Mouse (Mus musculus) heart, adult 2 months (tissue): ENCODE measurements at regions not wholly inside any gene's neighbourhood (a gene's known extent, or its start where the extent isn't known, plus 50 kb on each side); places are given as distances from the start of the nearest gene placed in this dataset.

Source experiments
- DNase-seq, 2 experiments: peaks; one replicate each; pipeline ENCODE4 v3.0.0; 2021
- H3K27ac ChIP-seq: fragments of 200-600 bp; 2 replicates; pipeline ENCODE4 v1.8.1; 2022
- H3K27me3 ChIP-seq: fragments of 200-500 bp; 2 replicates; pipeline ENCODE4 v1.6.1; 2012; ENCODE audit warnings: mild to moderate bottlenecking, low read length, inconsistent platforms, mixed read lengths; ENCODE audit not compliant: control insufficient read depth, insufficient read depth
- H3K36me3 ChIP-seq: fragments of 200-500 bp; 2 replicates; pipeline ENCODE4 v1.6.1; 2012; ENCODE audit warnings: low read length, inconsistent platforms; ENCODE audit not compliant: control insufficient read depth, insufficient read depth
- H3K4me1 ChIP-seq: fragments of 200-500 bp; 2 replicates; pipeline ENCODE4 v1.6.1; 2011; ENCODE audit warnings: low read length; ENCODE audit not compliant: control insufficient read depth, insufficient read depth
- H3K4me3 ChIP-seq: fragments of 200-600 bp; 2 replicates; pipeline ENCODE4 v1.8.1; 2022
- H3K79me2 ChIP-seq: fragments of 200-500 bp; replicated peaks from 2 replicates; pipeline ENCODE4 v1.6.1; 2012; ENCODE audit warnings: mild to moderate bottlenecking, inconsistent platforms, low read length, moderate library complexity, mixed read lengths; ENCODE audit not compliant: control insufficient read depth, insufficient read depth
- H3K9ac ChIP-seq: fragments of 200-500 bp; 2 replicates; pipeline ENCODE4 v1.6.1; 2012; ENCODE audit warnings: low read depth, mild to moderate bottlenecking, control low read depth, inconsistent platforms, low read length, mixed read lengths
- CTCF ChIP-seq: fragments of 200-600 bp; IDR thresholded peaks from 2 replicates; pipeline ENCODE4 v1.8.1; 2022; ENCODE audit warnings: antibody characterized with exemption, mild to moderate bottlenecking, moderate library complexity
- EP300 ChIP-seq: fragments of 200-500 bp; IDR thresholded peaks from 2 replicates; pipeline ENCODE4 v1.6.1; 2011; ENCODE audit warnings: low read depth, low read length, control low read depth; ENCODE audit not compliant: insufficient read depth
- POLR2A ChIP-seq: fragments of 200-500 bp; IDR thresholded peaks from 2 replicates; pipeline ENCODE4 v1.6.1; 2011; ENCODE audit warnings: mild to moderate bottlenecking, low read depth, low read length, control low read depth; ENCODE audit not compliant: insufficient read depth
- WGBS: fragments of 180-500 bp; shearing (Covaris S2); methylation state at CpG from one replicate; pipeline ENCODE4 v1.1.7; 2018; 5-methylcytosine and 5-hydroxymethylcytosine counted together
- intact Hi-C: fragments of 180-260 bp; cut with DNase I; formaldehyde crosslinking; loops from one replicate; pipeline ENCODE4 v1.15.1; 2025

GRCm38 (mm10) chr7:72514851-72515250 lies 208.4 kb upstream of the Mctp2 start:
- no peak overlapping the region for H3K27ac ChIP-seq
- intact Hi-C loops = no loop called here
- WGBS = 61% methylated on average over 2 of the region's 2 CpGs
- peak in 1 of 2 experiments; percentile 11 for DNase-seq
- H3K9ac ChIP-seq = no peak overlapping the region
- H3K4me3 ChIP-seq = no peak overlapping the region
- no peaks in the 10 kb centered on the region for H3K27me3 ChIP-seq
- TF ChIP-seq CTCF (no peak), EP300 (no peak), POLR2A (no peak)
- H3K36me3 ChIP-seq = no peaks in the 10 kb centered on the region
- H3K4me1 ChIP-seq = peaks cover 1% of the 10 kb centered on the region; the same call in 1 of the 2 replicates
- no peaks in the 10 kb centered on the region for H3K79me2 ChIP-seq

GRCm38 (mm10) chr7:72518421-72518972 lies 212.1 kb upstream of the Mctp2 start:
- no peaks in the 10 kb centered on the region for H3K27me3 ChIP-seq
- no peaks in the 10 kb centered on the region for H3K36me3 ChIP-seq
- DNase-seq = no peak
- intact Hi-C loops = no loop called here
- H3K4me1 ChIP-seq = peaks cover 1% of the 10 kb centered on the region; the same call in 1 of the 2 replicates
- no peak overlapping the region for H3K9ac ChIP-seq
- 68% methylated on average over 5 of the region's 5 CpGs for WGBS
- no peaks in the 10 kb centered on the region for H3K79me2 ChIP-seq
- H3K27ac ChIP-seq = no peak overlapping the region
- TF ChIP-seq POLR2A = no peak
- TF ChIP-seq EP300 = no peak
- TF ChIP-seq CTCF = no peak
- no peak overlapping the region for H3K4me3 ChIP-seq

GRCm38 (mm10) chr7:72519359-72520115 lies 213.1 kb upstream of the Mctp2 start:
- WGBS = 47% methylated on average over 6 of the region's 6 CpGs
- H3K4me3 ChIP-seq = no peak overlapping the region
- H3K79me2 ChIP-seq = no peaks in the 10 kb centered on the region
- no peak for DNase-seq
- H3K4me1 ChIP-seq = peaks cover 1% of the 10 kb centered on the region; the same call in 1 of the 2 replicates
- intact Hi-C loops = no loop called here
- H3K9ac ChIP-seq = no peak overlapping the region
- TF ChIP-seq EP300 = no peak
- no peak for TF ChIP-seq POLR2A
- no peak for TF ChIP-seq CTCF
- H3K27me3 ChIP-seq = no peaks in the 10 kb centered on the region
- no peak overlapping the region for H3K27ac ChIP-seq
- no peaks in the 10 kb centered on the region for H3K36me3 ChIP-seq

GRCm38 (mm10) chr7:72528873-72529272 lies 222.5 kb upstream of the Mctp2 start:
- Histone ChIP-seq H3K27ac (no peak overlapping the region), H3K79me2 (no peaks in the 10 kb centered on the region), H3K9ac (no peak overlapping the region), H3K36me3 (no peaks in the 10 kb centered on the region), H3K4me1 (no peaks in the 10 kb centered on the region), H3K4me3 (no peak overlapping the region), H3K27me3 (no peaks in the 10 kb centered on the region)
- DNase-seq = no peak
- WGBS = 81% methylated on average over 3 of the region's 3 CpGs
- intact Hi-C loops = no loop called here
- TF ChIP-seq POLR2A (no peak), CTCF (peak; percentile 38)

- TF ChIP-seq CTCF (no peak), EP300 (no peak), POLR2A (no peak)
- no peaks in the 10 kb centered on the region for H3K79me2 ChIP-seq
- no peak overlapping the region for H3K9ac ChIP-seq
- no peaks in the 10 kb centered on the region for H3K27me3 ChIP-seq
- no peaks in the 10 kb centered on the region for H3K36me3 ChIP-seq
- no peak overlapping the region for H3K27ac ChIP-seq
- WGBS = 61% methylated on average over 6 of the region's 6 CpGs
- no peak for DNase-seq
- no peak overlapping the region for H3K4me3 ChIP-seq
- intact Hi-C loops = no loop called here
- H3K4me1 ChIP-seq = peaks cover 1% of the 10 kb centered on the region; the same call in 1 of the 2 replicates
Measured at GRCm38 (mm10) chr7:72538288-72538687, 231.9 kb upstream of the Mctp2 start.

GRCm38 (mm10) chr7:72539915-72540314 lies 233.5 kb upstream of the Mctp2 start:
- Histone ChIP-seq H3K36me3 (no peaks in the 10 kb centered on the region), H3K27me3 (no peaks in the 10 kb centered on the region)
- intact Hi-C loops = no loop called here

More at GRCm38 (mm10) chr7:72539915-72540314, 233.5 kb upstream of the Mctp2 start:
- H3K27ac ChIP-seq = no peak overlapping the region
- H3K9ac ChIP-seq = no peak overlapping the region
- H3K79me2 ChIP-seq = no peaks in the 10 kb centered on the region
- peaks cover 1% of the 10 kb centered on the region; the same call in 1 of the 2 replicates for H3K4me1 ChIP-seq
- no peak for DNase-seq
- TF ChIP-seq POLR2A = no peak
- no peak for TF ChIP-seq CTCF
- TF ChIP-seq EP300 = no peak
- no peak overlapping the region for H3K4me3 ChIP-seq
